Mouse (Mus musculus) cerebellum, adult 18-20 months (tissue): ENCODE measurements around the gene Ift52.

Experiments used
- DNase-seq, 2 experiments: peaks; one replicate each; pipeline ENCODE4 v3.0.0; 2021

Gene Ift52

DNA sequence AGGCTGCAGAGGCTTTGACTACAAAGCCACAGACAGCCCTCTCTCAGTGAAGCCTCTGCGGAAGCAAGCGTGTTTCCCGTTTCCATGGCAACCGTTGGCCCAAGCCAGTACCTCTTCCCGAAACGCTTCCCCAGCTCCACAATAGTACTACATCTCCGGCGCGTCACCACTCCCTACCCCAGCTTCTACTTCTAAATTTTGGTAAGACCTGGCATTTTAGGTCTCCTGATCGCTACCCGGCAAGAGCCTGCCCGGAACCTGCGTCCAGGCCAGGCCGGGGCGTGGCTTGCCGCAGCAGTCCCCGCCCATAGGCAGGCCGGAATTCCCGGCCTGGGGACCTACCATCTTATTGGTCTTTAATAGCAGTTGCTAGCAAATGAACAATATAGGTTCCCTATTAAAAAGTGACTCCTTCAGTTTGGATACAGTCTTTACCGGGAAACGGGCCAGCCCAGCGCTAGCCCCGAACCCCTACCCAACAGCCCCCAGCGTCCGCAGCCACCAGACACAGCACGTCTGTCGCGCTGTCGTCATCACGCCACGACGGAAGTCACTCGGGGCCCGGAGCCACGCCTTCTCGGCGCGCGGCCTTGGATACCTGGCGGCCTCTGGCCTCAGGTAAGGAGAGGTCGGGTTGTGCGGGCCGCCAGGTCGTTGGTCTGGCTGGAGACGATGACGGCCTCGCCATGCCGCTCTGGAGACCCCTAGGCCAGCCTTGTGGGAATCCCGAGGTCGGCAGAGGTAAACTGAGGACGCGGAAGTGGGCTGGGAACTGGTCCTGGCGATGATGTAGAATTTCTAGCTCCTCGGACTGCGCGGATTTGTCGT is at the start of gene Ift52:
Gene Ift52, plus strand, starts transcription at position 439 of the 828 bp plus-strand sequence.
- peak; percentile 93 to 96 for DNase-seq

DNA sequence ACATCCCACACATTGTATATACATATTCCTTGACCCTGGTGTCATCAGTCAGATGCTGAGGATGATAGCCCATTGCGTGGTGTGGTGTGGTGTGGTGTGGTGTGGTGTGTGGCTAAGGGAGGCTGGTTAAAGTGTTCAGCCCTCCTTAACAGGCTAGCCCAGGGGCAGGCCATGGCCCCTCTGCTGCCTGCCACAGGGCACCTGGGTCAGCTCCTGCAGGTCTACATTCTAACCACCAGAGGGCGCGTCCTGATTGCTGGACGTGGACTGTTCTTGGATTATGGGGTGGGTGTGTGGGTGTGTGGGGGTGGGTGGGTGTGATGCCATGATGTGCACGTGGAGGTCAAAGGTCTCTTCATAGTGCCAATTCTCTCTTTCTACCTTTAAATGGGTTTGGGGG is 48.8 kb upstream of the Ift52 start:
- DNase-seq, result peak; percentile 31 to 42

DNA sequence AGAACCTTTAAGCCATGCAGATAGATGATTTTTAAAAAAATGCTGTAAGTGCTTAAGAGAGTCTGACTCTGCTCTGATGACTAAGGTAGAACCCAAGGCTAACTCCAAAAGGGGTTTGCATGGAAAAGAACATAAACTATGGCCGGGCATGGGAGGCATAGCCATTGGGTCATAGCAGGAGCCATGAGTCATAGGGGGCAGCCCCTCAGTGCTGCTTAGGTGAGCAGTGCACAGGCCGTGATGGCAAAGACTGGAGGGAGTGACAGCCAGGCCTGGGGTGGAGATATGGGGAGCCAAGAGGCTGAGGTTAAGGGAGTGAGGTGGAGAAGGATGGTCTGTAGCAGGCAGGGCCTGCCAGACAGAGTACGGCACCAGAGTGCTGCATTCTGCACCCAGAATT is 48.1 kb upstream of the Ift52 start:
- DNase-seq, result no peak

DNA sequence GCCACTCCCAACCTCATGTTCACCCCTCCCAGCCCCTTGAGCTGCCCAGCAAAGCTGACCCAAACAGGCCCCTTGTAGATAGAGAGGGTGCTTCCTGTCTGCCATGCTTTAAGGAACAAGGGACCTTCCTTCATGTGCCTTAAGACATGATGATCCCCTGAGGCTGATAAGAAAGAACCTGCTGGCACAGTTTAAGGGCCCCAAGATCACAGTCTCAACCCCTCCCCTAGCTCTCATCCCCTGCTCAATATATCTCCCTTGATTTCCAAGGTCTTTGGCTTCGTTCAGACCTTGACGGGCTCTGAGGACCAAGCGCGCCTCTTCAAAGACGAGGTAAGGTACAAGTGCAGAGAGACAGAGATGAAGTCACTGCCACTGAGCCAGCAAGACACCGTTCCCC is 46.3 kb upstream of the Ift52 start:
- DNase-seq, result no peak

DNA sequence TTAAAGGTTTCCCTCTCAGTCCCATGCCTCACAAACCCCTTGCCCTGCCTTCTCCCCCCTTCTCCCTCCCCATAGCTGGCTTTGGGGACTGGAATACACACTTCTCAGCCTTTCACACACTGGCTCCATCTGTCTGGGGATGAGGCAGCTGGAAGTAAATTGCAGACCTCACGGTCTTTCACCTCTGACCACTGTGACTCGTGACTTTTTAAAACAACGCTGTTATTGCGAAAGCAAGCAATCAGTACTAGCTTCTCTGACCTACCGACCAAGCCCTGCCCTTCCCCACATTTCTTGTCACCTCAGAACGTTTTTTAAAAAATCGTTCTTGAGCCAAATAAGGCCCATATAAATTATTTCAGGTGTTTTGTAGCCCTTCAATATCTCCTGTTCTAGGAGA is 44.4 kb upstream of the Ift52 start:
- DNase-seq, result no peak

DNA sequence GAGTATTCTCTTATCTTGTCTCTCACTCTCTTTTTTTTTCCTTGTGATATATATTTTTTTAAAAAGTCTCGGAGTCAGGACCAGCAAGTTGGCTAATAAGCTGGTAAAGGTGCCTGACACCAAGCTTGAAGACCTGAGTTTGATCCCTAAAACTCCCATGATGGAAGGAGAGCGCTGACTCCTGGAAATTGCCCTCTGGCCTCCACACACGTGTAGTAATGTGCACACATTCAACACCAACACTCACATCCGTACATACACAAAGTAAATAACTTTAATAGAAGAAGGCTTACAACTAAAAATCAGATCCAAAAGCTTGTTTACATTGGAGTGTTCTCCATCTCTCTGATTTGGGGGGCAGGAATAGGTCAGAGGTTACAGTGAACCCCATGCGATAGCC is 43.9 kb upstream of the Ift52 start:
- no peak for DNase-seq

DNA sequence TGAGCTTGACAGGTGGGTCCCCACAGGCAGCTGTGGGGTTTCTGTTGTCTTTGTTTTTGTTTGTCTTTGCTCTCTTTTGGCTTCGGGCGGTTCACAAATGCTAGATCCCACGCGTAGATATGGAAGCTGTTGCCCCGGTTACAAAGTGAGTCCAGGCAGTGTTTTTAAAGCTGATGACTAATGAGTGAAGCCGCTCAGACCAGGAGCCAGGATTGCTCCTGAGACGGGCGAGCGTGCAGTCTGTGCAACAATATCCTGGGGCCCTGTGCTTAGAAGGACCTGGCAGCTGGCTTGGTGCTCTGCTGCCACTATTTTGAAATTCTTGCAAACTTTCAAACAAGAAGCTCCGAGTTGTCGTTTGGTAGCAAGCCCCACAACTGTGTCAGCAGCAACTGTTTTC is 43.5 kb upstream of the Ift52 start:
- no peak for DNase-seq

DNA sequence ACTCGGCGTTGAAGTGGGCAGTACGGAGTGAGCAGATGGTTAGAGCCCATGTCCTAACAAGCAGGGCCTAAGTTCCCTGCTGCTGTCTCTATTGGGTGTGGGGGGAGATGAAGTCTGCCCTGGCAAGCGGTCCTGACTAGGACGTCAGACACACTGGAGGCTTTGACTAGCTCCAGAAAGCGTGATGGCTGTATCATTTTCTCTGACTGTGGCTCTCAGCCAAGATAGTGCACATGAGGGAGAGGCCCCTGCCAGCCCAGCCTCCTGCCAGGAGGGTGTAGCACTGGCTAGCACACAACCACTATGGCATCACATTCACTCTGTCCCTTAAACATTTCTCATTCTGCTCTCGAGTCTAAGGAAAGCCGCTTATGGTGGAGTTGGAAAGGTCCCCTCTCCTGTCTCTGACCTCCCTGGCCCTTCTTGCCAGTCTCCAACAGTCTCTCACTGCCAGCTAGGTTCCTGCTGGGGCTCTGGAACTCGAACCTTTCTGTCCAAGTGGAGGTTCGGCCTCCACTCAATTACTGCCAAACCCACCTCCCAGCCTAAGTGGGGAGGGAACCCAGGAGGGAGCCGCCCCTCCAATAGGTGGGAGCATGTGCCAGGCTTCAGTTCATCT is 41.9 kb upstream of the Ift52 start:
- DNase-seq, result peak in 1 of 2 experiments; percentile 14

DNA sequence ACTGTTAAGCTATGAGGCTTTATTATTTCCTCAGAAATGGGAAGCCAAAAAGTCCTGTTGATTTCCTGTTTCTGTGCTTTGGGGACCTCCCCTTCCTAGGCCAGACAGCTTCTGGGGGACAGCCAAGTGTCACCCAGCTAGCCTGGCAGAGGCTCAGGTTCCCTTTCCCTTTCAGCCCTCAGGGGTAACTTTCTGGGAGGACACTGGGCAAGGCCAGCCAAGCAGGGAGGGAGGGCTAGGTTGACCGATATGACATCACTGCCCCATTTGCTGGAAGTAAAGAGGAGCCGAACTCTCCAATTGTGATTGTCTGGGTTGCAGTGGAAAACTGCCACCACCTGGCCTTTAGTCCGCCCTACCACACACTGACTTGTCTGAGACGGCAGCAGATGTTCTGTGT is 41.2 kb upstream of the Ift52 start:
- DNase-seq, result peak in 1 of 2 experiments; percentile 6

DNA sequence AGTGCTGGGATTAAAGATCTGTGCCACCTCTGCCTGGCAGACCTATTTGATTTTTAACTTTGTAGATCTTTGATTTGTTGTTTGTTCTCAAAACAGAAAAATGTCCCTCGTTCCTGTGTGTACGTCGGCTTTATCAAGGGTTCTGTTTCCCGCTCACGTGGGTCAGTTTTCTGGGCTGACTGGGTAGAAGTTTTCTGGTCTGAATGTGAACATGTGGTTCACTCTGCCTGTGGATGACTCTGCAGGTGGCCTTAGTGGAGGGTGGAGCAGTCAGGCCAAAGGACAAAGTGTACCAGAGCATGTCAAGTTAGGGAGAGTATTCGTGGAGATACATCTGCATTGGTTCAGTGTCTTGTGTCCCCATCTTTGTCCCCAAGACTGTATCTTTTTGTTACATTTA is 32.8 kb upstream of the Ift52 start:
- no peak for DNase-seq

DNA sequence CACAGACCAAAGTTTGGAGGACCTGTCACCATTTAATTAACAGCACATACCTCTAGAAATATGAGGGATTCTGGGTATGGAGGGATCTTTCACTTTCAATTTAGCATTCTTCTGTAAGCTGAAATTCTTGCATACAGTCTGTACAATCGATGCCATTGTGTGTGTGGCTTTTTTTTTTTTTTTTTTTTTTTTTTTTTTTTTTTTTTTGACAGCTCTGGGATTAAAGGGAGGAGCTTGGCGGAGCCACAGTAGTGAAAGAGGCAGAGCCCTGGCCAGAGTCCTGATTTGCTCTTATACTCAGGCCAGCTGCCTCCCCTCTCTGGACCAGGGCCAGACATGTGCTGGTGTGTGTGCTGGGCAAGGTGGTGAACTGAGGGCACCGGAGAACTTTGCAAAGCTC is 31.2 kb upstream of the Ift52 start:
- no peak for DNase-seq

DNA sequence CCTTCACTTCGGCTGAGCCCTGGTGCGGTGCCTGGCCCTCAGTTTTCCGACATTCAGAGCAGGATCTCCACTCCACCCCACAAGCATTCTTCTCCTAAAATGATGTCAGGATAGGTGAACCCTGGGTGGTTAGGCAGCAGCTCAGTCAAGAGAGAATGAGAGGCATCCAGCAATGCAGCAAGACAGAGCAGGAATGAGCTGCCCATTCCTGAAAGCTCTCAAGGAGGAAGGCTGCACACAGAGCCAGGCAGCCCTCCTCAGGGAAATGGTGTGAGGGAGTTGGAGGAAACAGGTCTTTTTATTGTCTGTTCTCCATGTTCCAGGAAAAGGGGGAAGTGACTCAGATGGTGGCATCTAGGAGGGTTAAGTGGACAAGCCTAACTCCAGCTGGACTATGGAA is 30.4 kb upstream of the Ift52 start:
- DNase-seq, result no peak

DNA sequence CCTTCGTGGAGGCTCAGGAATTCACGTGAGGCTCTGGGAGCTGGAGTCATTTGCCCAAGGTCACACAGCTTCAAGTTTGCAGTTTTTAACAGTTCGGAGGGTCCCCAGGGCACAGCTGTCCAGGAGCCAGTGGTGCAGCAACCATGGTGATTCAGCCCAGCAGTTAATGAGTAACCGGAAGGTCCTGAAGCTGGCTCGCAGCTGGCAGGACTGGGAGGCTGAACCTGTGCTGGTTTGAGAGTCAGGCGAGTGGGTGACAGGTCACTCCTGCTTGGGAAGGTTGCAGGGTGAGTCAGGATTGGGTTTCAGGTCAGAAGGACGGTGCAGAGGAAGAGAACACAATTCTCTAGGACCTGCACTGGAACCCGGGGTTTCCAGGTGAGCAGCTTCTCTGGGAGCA is 29.9 kb upstream of the Ift52 start, which contains the start of gene Sgk2:
Gene Sgk2, plus strand, starts transcription at position 113 of the 400 bp plus-strand sequence.
- no peak for DNase-seq

DNA sequence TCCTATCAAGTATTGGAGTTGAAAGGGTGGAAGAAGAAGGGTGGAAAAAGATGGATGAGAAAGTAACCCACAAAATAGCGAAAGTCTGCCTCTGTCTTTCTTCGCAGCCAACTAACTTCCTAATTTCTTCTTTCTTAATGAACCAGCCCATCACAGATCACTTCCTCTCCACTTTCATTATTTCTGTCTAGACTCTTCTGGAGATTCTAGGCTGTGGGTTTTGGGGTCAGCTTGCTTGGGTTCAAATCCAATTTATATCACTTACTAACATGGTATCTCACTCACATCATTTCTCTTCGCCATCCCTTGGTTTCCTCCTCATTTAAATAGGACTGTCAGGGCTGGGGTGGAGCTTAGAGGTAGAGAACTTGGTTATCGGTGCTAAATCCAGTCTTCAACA is 28.9 kb upstream of the Ift52 start:
- DNase-seq, result no peak

DNA sequence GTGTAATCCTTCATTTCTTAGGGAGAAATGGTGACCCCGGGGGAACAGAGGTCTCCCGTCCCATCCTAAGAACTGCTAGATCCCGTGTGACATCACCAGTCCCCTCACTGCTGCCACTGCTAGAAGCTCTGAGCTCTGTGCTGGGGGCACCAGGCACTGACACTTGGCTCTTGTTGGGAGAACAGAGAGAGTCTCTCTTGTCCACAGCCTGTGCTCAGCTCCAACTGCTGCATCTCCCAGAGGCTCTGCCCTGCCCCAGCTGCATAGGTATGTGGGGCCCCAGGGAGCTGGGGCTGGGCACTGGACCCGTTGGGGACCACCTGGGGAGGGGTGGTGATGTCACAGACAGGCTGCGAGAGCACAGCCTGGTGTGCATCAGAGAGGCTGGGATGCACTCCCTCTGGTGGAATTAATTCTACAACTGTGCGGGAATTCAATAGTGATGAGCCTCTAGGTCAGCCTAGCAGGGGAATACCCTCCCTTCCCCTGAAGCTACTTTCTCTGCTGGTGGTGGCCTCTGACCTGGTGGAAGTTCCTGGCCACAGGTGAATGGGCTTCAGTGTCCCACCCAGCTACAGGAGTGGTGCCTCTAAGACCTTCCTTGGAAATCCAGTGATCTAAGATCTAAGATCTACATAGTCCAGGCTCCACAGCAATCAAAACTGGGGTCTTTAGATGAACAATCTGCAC is 25.6 kb upstream of the Ift52 start:
- DNase-seq, result no peak

DNA sequence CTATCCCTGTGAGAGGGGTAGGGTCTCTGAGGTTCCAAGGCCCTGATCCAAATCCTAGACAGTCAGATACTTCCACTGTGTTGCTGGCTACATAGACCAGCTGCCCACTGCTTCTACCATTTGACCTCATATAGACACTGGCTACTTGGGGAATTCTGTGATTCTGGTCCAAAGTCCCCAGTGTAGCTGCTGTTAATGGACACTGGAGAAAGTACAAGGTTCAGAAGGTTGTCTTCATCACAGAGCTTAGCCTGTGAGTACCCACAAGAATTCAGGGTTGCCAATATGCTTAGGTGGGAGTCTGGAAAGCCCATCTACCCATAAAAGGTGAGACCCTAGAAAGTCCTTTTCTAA is 25.1 kb upstream of the Ift52 start:
- no peak for DNase-seq

DNA sequence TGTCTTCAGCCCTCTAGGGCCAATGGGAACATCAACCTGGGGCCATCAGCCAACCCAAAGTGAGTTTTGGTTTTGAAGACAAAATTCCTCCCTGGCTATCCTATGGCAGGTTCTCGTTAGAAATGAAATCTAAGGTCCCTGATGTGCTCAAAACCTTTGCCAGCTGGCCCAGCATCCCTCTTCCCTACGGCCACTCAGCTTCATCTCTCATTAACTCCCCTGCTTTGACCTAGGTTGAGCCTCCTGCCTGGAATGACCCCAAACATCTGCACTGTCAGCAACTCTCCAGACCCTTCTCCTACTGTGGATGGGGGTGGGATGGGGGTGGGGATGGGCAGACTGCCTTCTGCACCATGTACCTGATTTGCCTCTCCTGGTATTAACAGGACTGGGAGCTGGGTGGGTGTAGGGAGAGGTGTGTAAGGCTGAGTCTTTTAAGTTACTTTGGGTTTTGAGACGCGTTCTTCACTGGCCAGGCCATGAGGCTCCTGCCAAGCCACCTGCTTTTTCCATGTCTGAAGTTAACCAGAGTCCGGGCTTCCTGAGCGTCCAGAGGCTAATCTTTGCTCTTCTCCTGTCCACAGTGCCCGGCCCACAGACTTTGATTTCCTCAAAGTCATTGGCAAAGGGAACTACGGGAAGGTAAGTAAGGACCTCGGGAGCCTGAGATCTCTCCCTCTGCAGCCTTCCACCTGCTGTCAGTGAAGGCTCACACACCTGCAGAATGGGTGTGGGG is 23.1 kb upstream of the Ift52 start:
- DNase-seq, result no peak

DNA sequence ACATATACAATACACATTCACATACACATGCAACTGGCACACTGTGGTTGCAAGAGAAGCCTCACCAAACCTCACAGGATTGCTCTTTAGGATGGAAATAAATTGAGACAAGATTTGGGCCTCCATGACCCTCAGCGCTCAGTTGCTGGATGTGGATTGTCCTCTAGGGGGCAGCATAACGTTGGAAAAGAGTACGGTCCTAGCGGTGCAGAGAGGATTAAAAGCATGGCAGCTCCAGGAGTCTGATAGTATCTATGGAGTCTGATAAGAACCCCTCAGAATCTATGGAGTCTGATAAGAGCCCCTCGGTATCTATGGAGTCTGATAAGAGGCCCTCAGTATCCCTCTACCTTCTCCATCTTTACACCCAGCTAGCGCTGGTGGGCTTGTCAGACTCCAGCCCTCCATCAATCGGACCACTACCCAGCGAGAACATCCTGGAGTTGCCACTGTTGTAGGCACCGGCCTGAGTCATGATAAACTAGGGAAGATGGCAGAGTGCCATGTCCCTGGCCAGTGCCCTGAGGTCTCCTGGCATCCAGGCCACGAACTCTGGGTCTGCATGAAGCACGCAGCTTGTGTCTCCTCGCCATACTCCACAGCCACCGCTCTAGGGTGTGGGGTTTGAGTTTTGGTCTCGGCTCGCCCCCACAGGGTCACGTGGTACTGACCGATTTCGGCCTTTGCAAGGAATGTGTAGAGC is 18.5 kb upstream of the Ift52 start:
- peak; percentile 65 to 70 for DNase-seq

DNA sequence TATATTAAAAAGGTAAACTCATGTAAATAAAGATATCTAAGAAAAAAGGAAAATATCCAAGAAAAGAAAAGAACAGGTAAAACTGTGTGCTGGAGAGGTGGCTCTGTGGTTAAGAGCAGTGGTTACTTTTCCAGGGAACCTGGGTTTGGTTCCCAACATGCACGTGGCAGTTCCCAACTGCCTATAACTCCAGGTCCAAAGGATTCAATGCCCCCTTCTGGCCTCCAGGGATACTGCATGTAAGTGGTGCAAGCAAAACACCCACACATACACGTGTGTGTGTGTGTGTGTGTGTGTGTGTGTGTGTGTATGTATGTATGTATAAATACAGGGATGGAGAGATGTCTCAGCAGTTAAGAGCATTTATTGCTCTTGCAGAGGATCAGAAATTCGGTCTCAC is 17.4 kb upstream of the Ift52 start:
- peak; percentile 20 to 28 for DNase-seq

DNA sequence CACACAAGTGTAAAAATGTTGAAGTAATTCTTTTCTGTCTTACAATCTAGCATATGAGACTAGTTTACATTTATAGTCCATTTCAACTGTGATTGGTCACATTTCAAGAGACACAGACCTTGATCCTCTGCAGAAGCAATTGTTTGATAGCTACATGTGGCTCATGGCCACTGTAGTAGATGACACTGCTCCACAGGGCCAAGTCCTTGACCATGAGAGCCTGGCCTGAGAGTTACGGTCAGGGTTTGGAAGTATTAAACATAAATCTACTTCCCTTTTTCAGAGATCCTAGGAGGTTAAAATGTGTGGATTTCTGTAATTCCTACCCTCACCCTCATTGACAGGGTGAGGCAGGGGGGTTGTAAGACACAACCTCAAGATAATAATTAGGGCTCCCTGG is 16.1 kb upstream of the Ift52 start:
- DNase-seq, result no peak

DNA sequence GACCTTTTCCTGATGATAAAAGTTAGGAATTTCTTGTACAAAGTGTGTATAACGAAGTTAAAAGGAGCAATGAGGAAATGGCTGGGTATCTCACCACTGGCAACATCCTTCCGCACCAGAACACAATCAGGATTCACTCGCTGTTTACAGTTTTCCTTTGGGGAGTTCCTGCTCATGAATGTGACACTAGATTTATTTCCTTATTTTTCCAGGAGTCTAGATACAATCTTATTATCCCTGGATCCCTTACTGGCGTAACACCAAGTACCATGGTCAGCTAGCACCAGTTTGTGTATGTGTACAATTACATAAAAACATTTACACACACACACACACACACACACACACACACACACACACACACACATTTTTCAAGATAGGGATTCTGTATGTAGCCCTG is 9.9 kb upstream of the Ift52 start:
- DNase-seq, result no peak

DNA sequence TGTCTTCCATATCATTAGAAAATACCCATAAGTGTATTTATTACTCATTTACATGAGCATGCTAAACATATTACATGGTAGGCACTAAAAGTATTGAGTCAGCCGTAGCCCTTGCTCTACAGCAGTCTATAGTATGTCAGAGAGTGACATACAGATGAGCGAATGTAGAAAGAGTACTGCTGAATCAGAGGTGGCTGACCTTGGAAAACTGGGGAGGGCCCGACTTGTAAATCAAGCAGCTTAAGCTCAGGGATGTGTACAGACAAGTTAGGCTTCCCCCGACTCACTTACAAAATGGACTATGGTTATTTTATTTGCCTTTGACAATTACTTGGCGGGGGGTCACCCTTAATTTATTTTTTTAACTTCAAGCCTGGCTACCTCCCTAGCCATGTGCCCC is 14.1 kb downstream of the Ift52 start:
- no peak for DNase-seq

DNA sequence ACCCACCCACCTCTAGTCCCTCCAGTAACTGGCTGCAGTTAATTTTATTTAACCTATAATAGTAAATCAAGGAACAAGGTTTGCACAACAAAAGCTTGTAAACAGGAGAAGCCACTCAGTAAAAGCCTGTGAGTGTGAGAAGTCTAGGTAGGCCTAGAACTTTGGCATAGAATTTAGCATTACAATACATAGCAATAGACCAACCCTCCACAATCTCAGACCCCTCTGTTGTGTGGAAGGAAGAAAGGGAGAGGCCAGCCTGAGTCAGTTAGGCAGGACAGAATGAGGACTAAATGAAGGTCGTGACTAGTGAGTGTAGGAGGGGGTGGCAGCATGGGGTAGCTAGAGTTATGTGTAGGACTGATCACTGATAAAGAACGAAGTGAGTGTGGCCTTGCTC is 14.6 kb downstream of the Ift52 start:
- DNase-seq, result no peak
